Mouse (Mus musculus) midbrain, embryonic 12.5 days (tissue): ENCODE data around the gene Srrt. TPM values are rescaled to one million over a fixed set of nuclear protein-coding genes. Genes with fewer than 3 reads are reported as not detected.

Source experiments
- ATAC-seq: fragments of 200-750 bp; cut with Nextera tagmentation; 2 replicates; pipeline ENCODE4 v1.8.0; 2017; ENCODE audit warnings: low read depth, moderate TSS enrichment, moderate library complexity; ENCODE audit not compliant: low FRiP score
- H3K27ac ChIP-seq: fragments of 300-500 bp; sonication (generic); replicated peaks from 2 replicates; pipeline ENCODE4 v1.5.1; 2016; ENCODE audit warnings: mild to moderate bottlenecking
- H3K27me3 ChIP-seq: fragments of 300-500 bp; sonication (generic); 2 replicates; pipeline ENCODE4 v1.6.1; 2016; ENCODE audit warnings: mild to moderate bottlenecking
- H3K36me3 ChIP-seq: fragments of 300-500 bp; sonication (generic); 2 replicates; pipeline ENCODE4 v1.6.1; 2016
- H3K4me1 ChIP-seq: fragments of 300-500 bp; sonication (generic); 2 replicates; pipeline ENCODE4 v1.6.1; 2016
- H3K4me2 ChIP-seq: fragments of 300-500 bp; sonication (generic); replicated peaks from 2 replicates; pipeline ENCODE4 v1.6.1; 2016; ENCODE audit warnings: mild to moderate bottlenecking, moderate library complexity
- H3K4me3 ChIP-seq: fragments of 300-500 bp; sonication (generic); 2 replicates; pipeline ENCODE4 v1.5.1; 2016; ENCODE audit warnings: mild to moderate bottlenecking
- H3K9ac ChIP-seq: fragments of 300-500 bp; sonication (generic); replicated peaks from 2 replicates; pipeline ENCODE4 v1.6.1; 2016; ENCODE audit warnings: mild to moderate bottlenecking, moderate library complexity
- H3K9me3 ChIP-seq: fragments of 300-500 bp; sonication (generic); 2 replicates; pipeline ENCODE4 v1.6.1; 2016; ENCODE audit warnings: mild to moderate bottlenecking
- WGBS: fragments of 180-500 bp; shearing (Covaris S2); methylation state at CpG from one replicate; pipeline ENCODE4 v1.1.7; 2016; 5-methylcytosine and 5-hydroxymethylcytosine counted together
- polyA plus RNA-seq: library from polyadenylated mRNA; unstranded; fragments of >200 nt; fragmentation: Nextera tagmentation; extraction: Ambion mirVana; gene quantifications from 2 replicates; pipeline ENCODE4 v1.2.1, GENCODE M21; 2016

Gene Srrt
- polyA plus RNA-seq, 1 experiment from 2014 or later: 180 TPM

DNA sequence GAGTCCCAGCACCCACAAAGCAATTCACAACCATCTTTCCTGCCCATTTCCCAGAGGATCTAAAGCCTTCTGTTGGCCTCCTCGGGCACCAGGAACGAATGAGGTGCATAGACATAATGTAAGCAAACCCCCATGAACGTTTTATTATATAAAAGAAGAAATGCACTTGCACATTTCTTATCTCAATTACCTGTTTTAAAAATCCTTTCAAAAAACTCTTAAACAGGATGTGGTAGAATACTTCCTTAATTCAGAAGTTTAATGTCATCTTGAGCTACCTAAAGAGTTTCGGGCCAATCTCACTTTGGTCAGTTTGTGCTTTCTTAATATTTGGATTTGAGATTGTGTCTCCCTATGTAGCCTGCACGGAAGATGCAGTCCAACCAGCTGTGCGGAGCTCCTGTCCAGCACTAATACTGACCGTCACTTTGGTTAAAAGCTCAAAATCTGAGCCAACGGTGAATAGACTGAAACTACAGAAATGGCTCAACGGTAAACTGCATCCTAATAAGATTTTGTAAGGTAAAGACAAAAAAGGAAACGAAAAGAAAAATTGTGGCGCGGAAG lies 952 bp downstream of the Srrt start:
- Histone ChIP-seq H3K36me3 (peaks cover 60% of the 10 kb centered on the region), H3K9ac (peak overlapping the region; percentile 94), H3K27ac (peak overlapping the region; percentile 96), H3K4me2 (peak overlapping the region; percentile 67), H3K27me3 (no peaks in the 10 kb centered on the region), H3K4me3 (peak overlapping the region; percentile 94), H3K9me3 (no peaks in the 10 kb centered on the region), H3K4me1 (peaks cover 28% of the 10 kb centered on the region)
- no peak for ATAC-seq
- 17% methylated on average over 12 of the region's 12 CpGs for WGBS

DNA sequence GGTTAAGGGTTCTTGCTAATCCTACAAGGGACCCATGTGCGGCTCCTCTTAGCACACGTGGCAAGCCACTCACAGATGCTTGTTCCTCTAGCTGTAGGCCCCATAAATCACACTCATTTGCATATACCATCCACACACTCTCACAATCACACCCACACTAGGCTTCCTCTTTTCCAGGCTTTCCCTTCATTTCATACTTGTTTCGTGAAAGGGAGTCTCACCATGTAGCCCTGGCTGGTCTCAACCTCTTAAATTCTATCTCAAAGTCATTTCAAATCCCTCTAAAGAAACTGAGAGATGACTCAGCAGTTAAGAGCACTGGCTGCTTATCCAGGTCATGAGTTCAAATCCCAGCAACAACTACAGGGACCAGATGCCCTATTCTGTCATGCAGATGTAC lies 1.7 kb downstream of the Srrt start:
- peaks cover 28% of the 10 kb centered on the region for H3K4me1 ChIP-seq
- ATAC-seq: no peak
- H3K9ac ChIP-seq: peak overlapping the region; percentile 94; the same call in 1 of the 2 replicates
- H3K9me3 ChIP-seq: no peaks in the 10 kb centered on the region
- H3K4me2 ChIP-seq: peak overlapping the region; percentile 67
- H3K4me3 ChIP-seq: peak overlapping the region; percentile 94
- WGBS: 70% methylated on average over 3 of the region's 3 CpGs
- peaks cover 65% of the 10 kb centered on the region for H3K36me3 ChIP-seq
- no peaks in the 10 kb centered on the region for H3K27me3 ChIP-seq
- H3K27ac ChIP-seq: no peak overlapping the region

DNA sequence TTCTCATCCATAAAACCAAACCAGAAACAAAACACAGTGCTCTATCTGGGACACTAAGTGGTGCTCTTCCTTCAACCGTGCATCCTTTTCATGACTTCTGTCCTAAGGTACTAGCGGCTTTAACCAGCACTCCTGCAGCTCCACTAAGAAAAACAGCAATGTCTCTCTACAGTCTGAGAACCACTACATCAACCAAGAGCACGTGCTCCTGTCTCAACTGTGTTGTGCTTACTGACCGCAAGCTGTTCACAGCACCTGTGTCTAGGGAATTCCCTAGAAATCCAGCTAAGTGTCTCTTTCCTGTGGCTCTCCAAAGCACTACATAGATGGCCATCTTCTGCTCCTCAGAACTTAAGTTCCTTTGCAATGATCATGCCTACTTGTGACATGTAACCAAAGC lies 2.7 kb downstream of the Srrt start:
- peak overlapping the region; percentile 67 for H3K4me2 ChIP-seq
- peak overlapping the region; percentile 11; the same call in 1 of the 2 replicates for H3K9ac ChIP-seq
- H3K27ac ChIP-seq: no peak overlapping the region
- H3K9me3 ChIP-seq: no peaks in the 10 kb centered on the region
- 0 out of 2 replicates have a peak overlapping the region, but pooled peaks have one; percentile 6 for H3K4me3 ChIP-seq
- no peaks in the 10 kb centered on the region for H3K27me3 ChIP-seq
- 86% methylated on average over 4 of the region's 4 CpGs for WGBS
- no peak for ATAC-seq
- peaks cover 65% of the 10 kb centered on the region for H3K36me3 ChIP-seq
- H3K4me1 ChIP-seq: peaks cover 28% of the 10 kb centered on the region

DNA sequence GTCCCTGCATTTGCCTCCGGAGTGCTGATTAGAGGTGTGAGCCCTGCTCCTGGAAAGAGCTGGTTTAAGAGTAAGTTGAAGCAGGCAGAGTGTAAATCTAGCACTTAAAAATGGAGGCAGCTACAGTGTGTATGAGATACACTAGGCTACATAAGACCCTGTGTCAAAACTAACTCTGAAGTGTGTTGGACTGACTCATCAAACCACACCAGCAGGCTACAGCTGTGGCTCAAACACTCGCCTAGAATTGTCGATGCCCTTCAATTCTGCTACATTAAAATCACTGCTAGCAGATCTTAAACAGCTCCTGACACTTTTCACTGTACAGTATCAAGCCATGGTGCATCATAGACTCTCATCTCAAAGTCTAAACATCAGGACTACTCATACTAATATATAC lies 3.3 kb downstream of the Srrt start:
- ATAC-seq: no peak
- WGBS: 90% methylated on average over 3 of the region's 3 CpGs

DNA sequence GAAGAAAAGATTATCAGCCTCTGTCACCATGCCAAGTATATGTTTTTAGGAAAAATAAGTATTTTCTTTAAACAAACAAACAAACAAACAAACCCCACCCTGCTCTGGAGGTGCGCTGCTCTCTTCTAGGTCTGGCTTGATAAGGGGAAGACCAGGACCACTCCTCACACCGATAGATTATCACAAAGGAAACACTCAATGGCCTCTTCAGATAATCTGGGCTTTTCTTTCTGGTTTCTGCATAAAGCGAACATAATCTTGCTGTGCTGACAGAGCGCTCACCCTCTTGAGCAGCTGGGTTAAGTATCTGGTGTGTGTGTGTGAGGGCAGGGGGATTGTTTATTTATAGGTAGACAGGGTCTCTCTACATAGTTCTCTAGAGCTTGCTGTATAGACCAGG lies 3.9 kb downstream of the Srrt start:
- H3K9me3 ChIP-seq: no peaks in the 10 kb centered on the region
- no peaks in the 10 kb centered on the region for H3K27me3 ChIP-seq
- H3K4me1 ChIP-seq: peaks cover 28% of the 10 kb centered on the region
- WGBS: 84% methylated on average over 4 of the region's 4 CpGs
- no peak for ATAC-seq
- H3K36me3 ChIP-seq: peaks cover 65% of the 10 kb centered on the region
- H3K4me3 ChIP-seq: no peak overlapping the region
- no peak overlapping the region for H3K4me2 ChIP-seq
- H3K9ac ChIP-seq: peak overlapping the region; percentile 43; the same call in 1 of the 2 replicates
- no peak overlapping the region for H3K27ac ChIP-seq

More for the DNA sequence above, 3.3 kb downstream of the Srrt start:
- Histone ChIP-seq H3K9me3 (no peaks in the 10 kb centered on the region), H3K36me3 (peaks cover 65% of the 10 kb centered on the region), H3K27ac (no peak overlapping the region), H3K4me2 (no peak overlapping the region), H3K4me1 (peaks cover 28% of the 10 kb centered on the region), H3K9ac (peak overlapping the region; percentile 43; the same call in 1 of the 2 replicates), H3K4me3 (no peak overlapping the region), H3K27me3 (no peaks in the 10 kb centered on the region)

DNA sequence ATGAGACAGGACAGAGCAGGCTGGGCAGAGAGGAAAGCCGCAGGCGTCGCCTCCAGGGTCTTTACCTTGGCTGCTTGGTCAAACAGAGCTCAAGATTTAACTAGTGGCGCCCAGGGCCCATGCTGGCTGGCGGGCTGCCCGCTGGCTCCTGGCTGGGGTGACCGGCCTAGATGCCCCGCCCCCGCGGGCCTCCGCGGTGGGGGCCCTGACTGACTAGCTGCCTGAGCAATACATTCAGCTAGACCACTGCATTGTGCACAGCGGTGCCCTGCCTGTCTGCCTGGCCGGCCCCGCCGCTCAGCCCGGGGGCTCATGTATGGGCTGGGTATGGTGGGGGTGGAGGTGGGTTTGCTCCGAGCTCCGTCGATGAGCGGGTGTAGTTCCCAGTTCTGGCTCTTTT lies 6.2 kb downstream of the Srrt start:
- no peak overlapping the region for H3K4me2 ChIP-seq
- no peaks in the 10 kb centered on the region for H3K9me3 ChIP-seq
- H3K4me3 ChIP-seq: no peak overlapping the region
- no peak overlapping the region for H3K27ac ChIP-seq
- H3K4me1 ChIP-seq: peaks cover 26% of the 10 kb centered on the region
- no peak overlapping the region for H3K9ac ChIP-seq
- 81% methylated on average over 21 of the region's 21 CpGs for WGBS
- ATAC-seq: 0 out of 2 replicates have a peak, but pooled peaks have one; percentile 44
- peaks cover 86% of the 10 kb centered on the region for H3K36me3 ChIP-seq
- no peaks in the 10 kb centered on the region for H3K27me3 ChIP-seq

DNA sequence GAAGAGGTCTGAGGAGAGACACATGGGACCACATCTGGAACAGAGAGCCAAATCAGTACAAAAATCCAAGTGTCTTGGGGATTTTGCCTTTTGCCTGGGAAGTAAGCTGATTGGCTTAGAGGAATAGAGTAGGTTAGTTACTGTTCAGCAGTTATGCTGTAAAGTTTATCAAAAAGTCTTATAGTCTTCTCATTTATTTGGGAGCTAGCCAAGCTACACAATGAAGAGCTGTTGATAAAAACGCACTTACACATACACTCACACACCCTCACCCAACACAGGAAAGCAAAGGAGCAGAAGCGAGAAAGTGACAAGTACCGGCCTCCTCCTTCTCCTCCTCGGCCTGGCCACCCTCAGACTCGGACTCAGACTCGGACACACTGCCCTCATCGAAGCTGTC lies 8.2 kb downstream of the Srrt start:
- H3K27me3 ChIP-seq: no peaks in the 10 kb centered on the region
- H3K36me3 ChIP-seq: peaks cover 93% of the 10 kb centered on the region
- H3K27ac ChIP-seq: no peak overlapping the region
- no peaks in the 10 kb centered on the region for H3K9me3 ChIP-seq
- WGBS: 90% methylated on average over 7 of the region's 7 CpGs
- no peak overlapping the region for H3K4me2 ChIP-seq
- no peak for ATAC-seq
- no peak overlapping the region for H3K4me3 ChIP-seq
- peaks cover 16% of the 10 kb centered on the region for H3K4me1 ChIP-seq
- no peak overlapping the region; the same call in 1 of the 2 replicates for H3K9ac ChIP-seq

DNA sequence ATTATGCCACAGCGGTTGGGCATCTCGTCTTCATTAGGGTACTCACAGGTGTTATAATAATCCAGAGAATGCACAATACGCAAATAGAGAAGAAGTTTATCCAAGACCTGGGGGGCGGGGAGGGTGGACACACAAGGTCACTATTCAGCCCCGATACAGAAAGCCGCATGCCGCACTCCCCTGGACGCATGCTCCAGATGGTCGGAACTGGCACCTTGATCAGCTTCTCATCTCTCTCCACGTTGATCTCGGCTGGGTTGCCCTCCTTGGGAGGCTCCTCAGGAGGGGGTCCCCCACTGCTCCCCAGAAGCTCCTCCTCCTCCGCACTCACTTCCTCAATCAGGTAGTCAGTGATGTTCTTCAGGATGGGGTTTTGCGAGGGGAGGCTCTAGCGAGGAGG lies 10.3 kb downstream of the Srrt start:
- 94% methylated on average over 14 of the region's 14 CpGs for WGBS
- Histone ChIP-seq H3K9ac (no peak overlapping the region), H3K9me3 (no peaks in the 10 kb centered on the region), H3K36me3 (peaks cover 72% of the 10 kb centered on the region), H3K27me3 (peaks cover 8% of the 10 kb centered on the region), H3K27ac (no peak overlapping the region), H3K4me3 (no peak overlapping the region), H3K4me2 (no peak overlapping the region), H3K4me1 (peaks cover 24% of the 10 kb centered on the region)
- no peak for ATAC-seq

DNA sequence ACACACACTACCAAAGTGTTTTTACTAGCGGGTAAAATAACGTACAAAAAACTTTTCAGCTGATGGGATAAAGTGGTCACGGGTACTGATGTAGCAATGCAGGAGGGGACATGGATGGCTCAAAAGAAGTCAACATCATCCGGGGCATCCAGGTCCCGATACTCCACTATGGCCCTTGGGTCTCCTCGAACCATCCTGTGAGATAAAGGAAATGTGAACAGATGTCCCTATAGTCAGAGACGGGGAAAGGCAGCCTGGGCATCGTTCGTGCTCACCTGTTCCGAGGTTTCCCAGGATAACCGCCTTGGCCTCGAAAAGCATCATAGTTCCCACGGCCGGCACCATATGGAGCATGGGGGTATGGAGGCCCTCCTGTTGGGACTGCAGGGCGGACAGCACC lies 11.8 kb downstream of the Srrt start:
- 95% methylated on average over 15 of the region's 15 CpGs for WGBS
- no peak for ATAC-seq
- Histone ChIP-seq H3K9me3 (no peaks in the 10 kb centered on the region), H3K27me3 (peaks cover 22% of the 10 kb centered on the region), H3K9ac (no peak overlapping the region), H3K27ac (no peak overlapping the region), H3K4me1 (peaks cover 24% of the 10 kb centered on the region), H3K4me2 (no peak overlapping the region), H3K4me3 (no peak overlapping the region), H3K36me3 (peaks cover 58% of the 10 kb centered on the region)

DNA sequence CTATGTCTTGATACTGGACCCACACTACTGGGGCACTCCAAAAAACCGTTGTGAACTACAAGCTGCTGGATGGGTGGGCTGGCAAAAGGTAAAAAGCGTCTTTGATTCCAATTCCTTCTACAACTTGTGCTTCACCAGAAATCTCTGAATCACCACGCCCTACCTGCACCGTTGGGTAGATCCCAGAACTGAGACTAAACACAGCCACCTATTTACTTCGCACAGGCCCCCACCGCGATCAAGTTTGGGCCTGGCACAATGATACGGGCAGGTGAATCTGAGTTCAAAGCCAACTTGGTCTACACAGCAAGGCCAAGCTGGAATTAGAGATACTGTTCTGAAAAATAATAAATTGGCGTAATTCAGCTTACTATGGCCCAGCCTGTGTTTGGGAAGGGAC lies 12.2 kb downstream of the Srrt start:
- WGBS: 81% methylated on average over 9 of the region's 9 CpGs
- Histone ChIP-seq H3K4me1 (peaks cover 24% of the 10 kb centered on the region), H3K9ac (peak overlapping the region; percentile 77), H3K36me3 (peaks cover 54% of the 10 kb centered on the region), H3K9me3 (no peaks in the 10 kb centered on the region), H3K27me3 (peaks cover 26% of the 10 kb centered on the region), H3K4me2 (peak overlapping the region; percentile 100), H3K4me3 (peak overlapping the region; percentile 59), H3K27ac (peak overlapping the region; percentile 86)
- ATAC-seq: no peak

DNA sequence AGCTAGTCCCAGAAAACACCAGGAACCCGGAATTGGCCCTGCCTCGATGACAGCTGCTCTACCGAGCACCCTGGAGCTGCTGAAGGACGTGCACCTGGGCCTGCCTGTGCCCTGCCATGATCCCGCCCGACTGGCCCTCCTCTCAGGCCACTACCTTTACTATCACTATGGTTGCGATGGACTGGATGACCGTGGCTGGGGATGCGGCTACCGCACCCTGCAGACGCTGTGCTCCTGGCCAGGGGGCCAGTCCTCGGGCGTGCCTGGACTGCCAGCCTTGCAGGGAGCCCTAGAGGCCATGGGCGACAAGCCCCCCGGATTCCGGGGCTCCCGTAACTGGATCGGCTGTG lies 12.8 kb downstream of the Srrt start:
- H3K4me3 ChIP-seq: peak overlapping the region; percentile 59
- 7% methylated on average over 18 of the region's 18 CpGs for WGBS
- peak overlapping the region; percentile 77 for H3K9ac ChIP-seq
- peak; percentile 74 for ATAC-seq
- H3K4me1 ChIP-seq: peaks cover 27% of the 10 kb centered on the region
- H3K9me3 ChIP-seq: no peaks in the 10 kb centered on the region
- peak overlapping the region; percentile 86 for H3K27ac ChIP-seq
- peak overlapping the region; percentile 100 for H3K4me2 ChIP-seq
- H3K27me3 ChIP-seq: peaks cover 32% of the 10 kb centered on the region
- peaks cover 48% of the 10 kb centered on the region for H3K36me3 ChIP-seq

DNA sequence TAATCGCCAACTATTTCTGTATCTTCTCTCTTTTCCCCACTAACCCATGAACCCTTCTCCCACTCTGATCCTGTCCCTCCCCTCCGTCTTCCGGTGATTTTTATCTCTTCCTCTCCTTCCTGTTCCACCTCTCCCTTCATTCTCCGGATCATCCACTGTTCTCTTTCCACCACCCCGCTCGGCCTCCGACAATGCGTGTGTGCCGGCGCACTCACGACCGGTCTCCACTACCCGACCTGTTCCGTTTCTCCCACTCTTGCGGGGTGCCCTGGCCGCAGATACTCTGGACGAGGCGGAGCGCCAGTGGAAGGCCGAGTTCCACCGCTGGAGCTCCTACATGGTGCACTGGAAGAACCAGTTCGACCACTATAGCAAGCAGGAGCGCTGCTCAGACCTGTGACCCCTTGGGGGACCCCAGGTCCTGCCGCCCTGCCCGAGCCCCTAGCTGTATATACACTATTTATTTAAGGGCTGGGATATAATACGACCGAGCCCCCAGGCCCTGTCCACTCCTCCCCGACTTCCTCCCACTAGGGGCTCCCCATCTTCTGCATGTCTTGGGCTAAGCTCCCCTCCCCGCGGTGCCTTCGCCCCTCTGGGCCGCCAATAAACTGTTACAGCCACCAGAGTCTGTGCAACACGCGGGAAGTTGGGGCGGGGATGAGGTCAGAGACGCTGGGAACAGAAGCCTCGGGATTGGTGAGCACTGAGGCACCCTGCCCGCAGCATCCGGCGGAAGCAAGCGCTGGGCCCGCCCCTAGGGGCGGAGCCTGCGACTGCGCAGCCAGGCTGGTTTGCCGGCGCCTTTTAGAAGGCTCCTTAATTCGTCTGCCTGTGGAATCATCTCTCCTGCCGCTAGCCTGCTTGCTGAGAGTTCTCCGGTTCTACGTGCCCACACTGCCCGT lies 13.4 kb downstream of the Srrt start, which contains the start of gene Ufsp1:
TSS of gene Ufsp1 (plus strand) at position 791 of the 905 bp plus-strand sequence.
- H3K4me1 ChIP-seq: peaks cover 32% of the 10 kb centered on the region
- H3K9ac ChIP-seq: peak within 1 kb of the TSS; percentile 87
- H3K9me3 ChIP-seq: no peaks in the 10 kb centered on the region
- peak within 1 kb of the TSS; percentile 59 for H3K4me3 ChIP-seq
- H3K36me3 ChIP-seq: peaks cover 42% of the 10 kb centered on the region
- H3K27me3 ChIP-seq: peaks cover 38% of the 10 kb centered on the region
- under 1% methylated on average over 52 of the region's 52 CpGs for WGBS
- peak; percentile 94 for ATAC-seq
- H3K4me2 ChIP-seq: peak within 1 kb of the TSS; percentile 100
- H3K27ac ChIP-seq: peak within 1 kb of the TSS; percentile 86
